Mouse (Mus musculus) intestine, embryonic 15.5 days (tissue): ENCODE results near the gene Gbe1. TPM values are rescaled to one million over a fixed set of nuclear protein-coding genes. Genes with fewer than 3 reads are reported as not detected.

Experiments used
- ATAC-seq: fragments of 200-750 bp; cut with Nextera tagmentation; 2 replicates; pipeline ENCODE4 v1.8.0; 2017; ENCODE audit warnings: moderate TSS enrichment, moderate library complexity
- H3K27ac ChIP-seq: fragments of 300-500 bp; sonication (generic); 2 replicates; pipeline ENCODE4 v1.5.1; 2015; ENCODE audit warnings: mild to moderate bottlenecking, inconsistent platforms
- H3K27me3 ChIP-seq: fragments of 300-500 bp; sonication (generic); replicated peaks from 2 replicates; pipeline ENCODE4 v1.6.1; 2015; ENCODE audit warnings: inconsistent platforms
- H3K36me3 ChIP-seq: fragments of 300-500 bp; sonication (generic); 2 replicates; pipeline ENCODE4 v1.6.1; 2015; ENCODE audit warnings: inconsistent platforms
- H3K4me1 ChIP-seq: fragments of 300-500 bp; sonication (generic); replicated peaks from 2 replicates; pipeline ENCODE4 v1.6.1; 2015; ENCODE audit warnings: inconsistent platforms
- H3K4me2 ChIP-seq: fragments of 300-500 bp; sonication (generic); replicated peaks from 2 replicates; pipeline ENCODE4 v1.6.1; 2015; ENCODE audit warnings: mild to moderate bottlenecking, inconsistent platforms
- H3K4me3 ChIP-seq: fragments of 300-500 bp; sonication (generic); replicated peaks from 2 replicates; pipeline ENCODE4 v1.5.1; 2015; ENCODE audit warnings: inconsistent platforms
- H3K9ac ChIP-seq: fragments of 300-500 bp; sonication (generic); 2 replicates; pipeline ENCODE4 v1.6.1; 2015; ENCODE audit warnings: inconsistent platforms
- H3K9me3 ChIP-seq: fragments of 300-500 bp; sonication (generic); 2 replicates; pipeline ENCODE4 v1.6.1; 2016; ENCODE audit warnings: inconsistent platforms
- WGBS: fragments of 180-500 bp; shearing (Covaris S2); methylation state at CpG from one replicate; pipeline ENCODE4 v1.1.7; 2015; 5-methylcytosine and 5-hydroxymethylcytosine counted together
- polyA plus RNA-seq: library from polyadenylated mRNA; unstranded; fragments of >200 nt; fragmentation: Nextera tagmentation; extraction: Ambion mirVana; gene quantifications from 2 replicates; pipeline ENCODE4 v1.2.1, GENCODE M21; 2015

Gbe1 gene
- polyA plus RNA-seq, 1 experiment from 2014 or later = 23.3 TPM

DNA sequence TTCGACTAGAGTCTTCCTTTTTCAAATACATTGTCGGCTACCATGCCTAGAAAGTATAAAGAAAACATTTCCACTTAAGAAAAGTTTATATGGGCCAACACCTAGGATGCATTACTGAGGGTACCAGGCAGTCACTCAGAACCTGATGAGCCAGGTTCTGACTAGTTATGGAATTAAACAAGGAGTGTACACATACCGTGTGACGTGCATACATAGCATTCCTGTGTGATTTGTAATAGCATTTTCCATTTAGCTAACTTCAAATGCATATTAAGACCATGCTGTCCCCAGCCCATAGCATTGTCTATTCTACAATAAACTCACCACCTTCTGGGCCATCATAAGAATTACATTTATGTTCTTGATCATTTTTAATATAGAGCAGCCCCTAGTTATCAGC, 210.5 kb downstream of the Gbe1 start:
- WGBS = 88% methylated on average over 4 of the region's 4 CpGs
- no peaks in the 10 kb centered on the region for H3K27me3 ChIP-seq
- no peaks in the 10 kb centered on the region for H3K36me3 ChIP-seq
- no peaks in the 10 kb centered on the region for H3K9me3 ChIP-seq
- H3K4me3 ChIP-seq = no peak overlapping the region
- no peak overlapping the region for H3K4me2 ChIP-seq
- H3K9ac ChIP-seq = no peak overlapping the region
- H3K27ac ChIP-seq = no peak overlapping the region
- H3K4me1 ChIP-seq = no peaks in the 10 kb centered on the region
- ATAC-seq = no peak

DNA sequence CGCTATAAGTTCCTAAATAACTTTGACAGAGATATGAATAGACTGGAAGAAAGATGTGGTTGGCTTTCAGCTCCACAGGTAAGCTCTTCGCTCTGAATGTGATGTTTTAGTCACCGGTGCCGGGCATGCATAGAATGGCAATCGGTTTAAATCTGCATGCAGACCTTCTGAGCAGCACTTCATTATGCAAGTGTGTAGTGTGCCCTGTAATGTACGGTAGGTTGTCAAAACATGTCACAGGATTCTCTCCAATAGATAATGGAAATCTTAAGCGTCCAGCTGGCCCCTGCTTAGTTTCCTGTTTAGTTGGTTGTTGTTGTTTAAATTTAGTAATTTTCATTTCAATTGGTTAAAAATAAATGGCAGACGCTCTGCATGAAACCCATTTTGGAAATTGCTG, 213.5 kb downstream of the Gbe1 start:
- H3K4me2 ChIP-seq = no peak overlapping the region
- no peaks in the 10 kb centered on the region for H3K4me1 ChIP-seq
- no peaks in the 10 kb centered on the region for H3K9me3 ChIP-seq
- H3K9ac ChIP-seq = no peak overlapping the region
- 90% methylated on average over 8 of the region's 8 CpGs for WGBS
- ATAC-seq = no peak
- H3K36me3 ChIP-seq = no peaks in the 10 kb centered on the region
- no peak overlapping the region for H3K4me3 ChIP-seq
- no peak overlapping the region for H3K27ac ChIP-seq
- no peaks in the 10 kb centered on the region for H3K27me3 ChIP-seq

DNA sequence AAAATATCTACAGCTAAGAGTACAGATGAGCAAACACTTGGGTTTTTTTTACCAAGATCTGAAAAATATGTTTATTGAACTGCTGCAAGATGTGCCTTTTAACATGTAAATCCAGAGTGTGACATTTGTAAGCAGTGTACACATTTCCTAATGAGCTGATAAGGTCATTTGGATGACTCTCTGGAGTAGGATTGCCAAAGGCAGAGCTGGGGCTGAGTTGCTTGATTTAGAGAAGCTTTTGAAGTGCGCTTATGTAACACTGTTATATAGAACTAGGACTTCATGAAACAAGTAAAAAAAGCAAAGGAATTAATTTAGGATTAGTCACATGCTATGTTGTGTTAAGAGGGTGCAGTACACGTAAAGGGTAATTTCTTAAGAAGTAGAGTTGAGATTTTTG, 221.5 kb downstream of the Gbe1 start:
- WGBS = 82% methylated on average over 2 of the region's 2 CpGs
- H3K27me3 ChIP-seq = no peaks in the 10 kb centered on the region

GRCm38 (mm10) chr16:70550835-70551234, 237.1 kb downstream of the Gbe1 start:
- ATAC-seq = no peak
- 61% methylated on average over 3 of the region's 3 CpGs for WGBS
- no peak overlapping the region for H3K4me2 ChIP-seq

More for the DNA sequence above, 221.5 kb downstream of the Gbe1 start:
- ATAC-seq = no peak
- no peaks in the 10 kb centered on the region for H3K36me3 ChIP-seq
- H3K9me3 ChIP-seq = no peaks in the 10 kb centered on the region
- H3K4me3 ChIP-seq = no peak overlapping the region
- no peaks in the 10 kb centered on the region for H3K4me1 ChIP-seq
- no peak overlapping the region for H3K9ac ChIP-seq
- no peak overlapping the region for H3K4me2 ChIP-seq
- no peak overlapping the region for H3K27ac ChIP-seq

DNA sequence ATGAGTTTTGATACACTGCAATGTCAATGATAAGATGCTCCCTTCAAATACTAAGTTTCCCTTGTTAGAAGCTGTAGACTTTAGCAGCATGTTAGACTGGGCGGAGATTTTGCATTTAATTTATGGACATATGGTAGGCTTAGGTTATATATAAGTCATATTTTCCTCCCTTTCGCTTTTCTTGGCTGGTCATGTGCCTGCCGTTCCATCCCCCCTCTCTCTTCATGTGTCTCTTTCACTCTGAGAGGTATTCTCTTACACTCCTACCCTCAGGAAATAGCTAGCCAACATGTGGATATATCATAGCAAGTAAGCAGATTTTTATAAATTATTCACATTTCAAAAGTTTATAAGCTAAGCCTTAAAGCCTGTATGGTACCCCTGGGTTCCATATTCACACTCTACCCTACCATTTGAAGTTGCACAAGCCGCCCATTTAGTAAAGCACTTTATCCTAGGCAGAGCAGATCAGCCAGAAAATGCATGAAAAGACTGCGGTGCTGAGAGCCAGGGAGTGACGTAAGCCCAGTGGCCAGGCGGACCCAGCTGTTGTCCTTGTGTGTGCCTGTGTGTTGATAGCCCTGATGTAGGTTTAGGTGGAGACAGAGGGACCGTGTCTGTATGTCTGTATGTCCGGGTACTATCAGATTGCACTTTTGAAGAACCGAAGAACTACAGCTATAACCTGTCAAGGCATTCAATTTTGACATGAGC, 248.0 kb downstream of the Gbe1 start:
- WGBS = 79% methylated on average over 10 of the region's 10 CpGs
- no peaks in the 10 kb centered on the region for H3K9me3 ChIP-seq

More at GRCm38 (mm10) chr16:70550835-70551234, 237.1 kb downstream of the Gbe1 start:
- Histone ChIP-seq H3K4me3 (no peak overlapping the region), H3K9ac (no peak overlapping the region), H3K4me1 (no peaks in the 10 kb centered on the region), H3K27ac (no peak overlapping the region), H3K36me3 (no peaks in the 10 kb centered on the region), H3K9me3 (no peaks in the 10 kb centered on the region), H3K27me3 (no peaks in the 10 kb centered on the region)

DNA sequence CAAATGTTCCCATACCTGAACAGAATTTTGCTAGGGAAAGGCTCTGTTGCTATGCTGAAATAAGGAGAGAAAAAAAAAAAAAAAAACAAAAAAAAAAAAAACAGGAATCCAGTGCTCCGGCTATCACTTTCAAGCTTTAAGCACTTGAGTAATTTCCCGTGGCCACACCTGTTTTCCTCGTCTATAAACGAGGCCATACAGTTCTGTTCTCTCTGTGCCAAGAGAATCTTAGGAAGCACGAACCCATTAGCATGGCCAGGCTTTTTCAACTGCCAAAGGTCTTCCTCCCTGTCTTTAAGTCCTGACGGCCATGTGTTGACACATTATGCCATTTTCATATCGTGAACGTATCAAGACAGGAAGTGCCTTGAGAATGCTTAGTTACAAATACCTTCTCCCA, 248.8 kb downstream of the Gbe1 start:
- no peak overlapping the region for H3K27ac ChIP-seq
- no peak for ATAC-seq
- no peak overlapping the region for H3K4me2 ChIP-seq
- H3K27me3 ChIP-seq = no peaks in the 10 kb centered on the region
- 80% methylated on average over 8 of the region's 8 CpGs for WGBS
- no peak overlapping the region for H3K4me3 ChIP-seq
- H3K36me3 ChIP-seq = no peaks in the 10 kb centered on the region
- H3K9me3 ChIP-seq = no peaks in the 10 kb centered on the region
- H3K9ac ChIP-seq = no peak overlapping the region
- H3K4me1 ChIP-seq = no peaks in the 10 kb centered on the region

More for the DNA sequence above, 248.0 kb downstream of the Gbe1 start:
- no peaks in the 10 kb centered on the region for H3K4me1 ChIP-seq
- H3K9ac ChIP-seq = no peak overlapping the region
- H3K36me3 ChIP-seq = no peaks in the 10 kb centered on the region
- no peaks in the 10 kb centered on the region for H3K27me3 ChIP-seq
- H3K4me3 ChIP-seq = no peak overlapping the region
- no peak overlapping the region for H3K27ac ChIP-seq
- no peak for ATAC-seq
- H3K4me2 ChIP-seq = no peak overlapping the region

- Histone ChIP-seq H3K27ac (no peak overlapping the region), H3K9me3 (no peaks in the 10 kb centered on the region), H3K9ac (no peak overlapping the region), H3K36me3 (no peaks in the 10 kb centered on the region), H3K4me2 (no peak overlapping the region), H3K4me1 (no peaks in the 10 kb centered on the region), H3K27me3 (no peaks in the 10 kb centered on the region), H3K4me3 (no peak overlapping the region)
- WGBS = 62% methylated on average over 5 of the region's 5 CpGs
- ATAC-seq = no peak
Observed at GRCm38 (mm10) chr16:70563456-70563855, 249.7 kb downstream of the Gbe1 start.

DNA sequence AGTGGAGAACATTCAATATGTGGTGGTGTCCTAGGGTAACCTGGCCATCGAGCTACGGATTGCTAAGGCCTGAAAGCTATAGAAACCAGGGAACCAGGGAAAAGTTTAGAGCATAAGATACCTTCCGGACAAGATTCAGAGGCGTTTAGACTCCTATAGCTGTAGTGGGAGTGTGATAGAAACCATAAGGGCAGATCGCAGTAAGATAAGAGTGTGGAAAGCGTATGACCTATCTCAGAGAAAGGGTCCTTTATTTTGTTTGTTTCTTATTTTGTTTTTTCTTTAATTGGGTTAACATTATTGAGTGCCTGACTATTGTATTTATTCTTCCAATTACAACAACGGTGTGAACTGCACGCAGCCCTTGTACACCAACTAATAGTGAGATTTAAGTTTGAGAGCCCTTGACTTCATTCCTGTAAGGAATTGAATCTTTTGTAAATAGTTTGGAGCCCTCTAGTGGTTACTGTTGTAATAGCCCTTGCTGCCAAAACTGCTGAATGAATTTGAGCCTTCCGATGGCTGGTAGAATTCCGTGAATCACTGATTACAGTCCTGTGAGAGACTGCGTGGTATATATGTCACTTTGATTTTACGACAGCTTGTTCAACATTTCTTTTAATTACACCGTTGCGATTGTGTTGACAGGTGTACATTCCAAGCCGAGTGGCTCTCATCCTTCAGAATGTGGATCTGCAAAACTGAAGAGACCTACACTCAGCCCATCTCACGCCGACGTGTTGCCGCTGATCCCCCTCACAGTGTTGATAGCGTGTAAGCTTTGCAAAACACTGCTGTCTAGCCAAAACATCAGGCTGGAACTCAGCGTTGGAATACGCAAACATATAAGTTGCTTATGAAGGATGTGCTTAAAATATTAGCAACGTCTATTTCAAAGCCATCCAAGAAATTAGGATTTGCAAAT, 254.9 kb downstream of the Gbe1 start:
- 56% methylated on average over 23 of the region's 23 CpGs for WGBS
- Histone ChIP-seq H3K4me2 (no peak overlapping the region), H3K4me1 (no peaks in the 10 kb centered on the region), H3K9me3 (no peaks in the 10 kb centered on the region), H3K4me3 (no peak overlapping the region), H3K36me3 (no peaks in the 10 kb centered on the region), H3K27ac (no peak overlapping the region), H3K9ac (no peak overlapping the region), H3K27me3 (no peaks in the 10 kb centered on the region)
- ATAC-seq = 0 out of 2 replicates have a peak, but pooled peaks have one; percentile 28

DNA sequence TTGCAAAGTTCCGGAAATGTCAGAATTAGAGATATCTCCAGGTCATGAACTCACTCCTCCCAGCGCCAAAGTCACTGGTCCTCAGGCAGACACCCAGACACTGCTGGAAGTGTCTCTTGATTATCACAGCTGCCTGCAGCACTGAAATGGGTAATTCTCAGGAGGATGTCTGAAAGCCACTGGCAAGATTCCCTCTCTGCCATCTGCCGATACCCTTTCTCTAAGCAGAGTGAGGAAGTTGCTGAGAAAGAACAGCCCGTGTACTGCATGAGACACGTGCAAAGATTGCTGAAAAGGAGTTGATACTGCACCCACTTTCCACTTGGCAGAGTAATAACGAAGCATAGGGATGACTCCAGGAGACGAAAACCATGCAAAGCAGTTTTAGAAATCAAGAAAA, 272.2 kb downstream of the Gbe1 start:
- no peak overlapping the region for H3K4me2 ChIP-seq
- H3K9ac ChIP-seq = no peak overlapping the region
- no peaks in the 10 kb centered on the region for H3K9me3 ChIP-seq
- ATAC-seq = no peak
- no CpG with 5 or more reads among the region's 7 CpGs for WGBS
- no peak overlapping the region for H3K4me3 ChIP-seq
- no peaks in the 10 kb centered on the region for H3K36me3 ChIP-seq
- no peaks in the 10 kb centered on the region for H3K4me1 ChIP-seq
- no peaks in the 10 kb centered on the region for H3K27me3 ChIP-seq
- no peak overlapping the region for H3K27ac ChIP-seq

DNA sequence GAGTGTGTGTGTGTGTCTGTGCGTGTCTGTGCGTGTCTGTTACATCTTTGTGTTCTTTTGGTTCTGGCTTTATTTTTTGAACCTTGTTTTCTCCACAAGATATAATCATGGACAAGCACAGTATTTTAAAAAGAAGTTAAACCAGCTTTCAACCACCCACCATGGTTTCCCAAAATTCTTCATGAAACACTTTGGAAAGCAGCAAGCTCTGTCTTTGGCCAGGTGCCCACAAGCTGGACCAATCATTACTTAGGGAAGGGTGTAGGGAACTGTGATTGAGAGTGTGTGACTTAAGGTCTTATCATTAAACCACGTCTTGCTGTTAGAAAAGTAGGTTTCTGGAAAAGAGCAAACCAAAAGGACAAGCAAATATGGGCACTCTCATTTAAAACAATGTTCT, 288.6 kb downstream of the Gbe1 start:
- Histone ChIP-seq H3K9ac (no peak overlapping the region), H3K4me3 (no peak overlapping the region), H3K27ac (no peak overlapping the region), H3K4me2 (no peak overlapping the region), H3K27me3 (no peaks in the 10 kb centered on the region), H3K9me3 (no peaks in the 10 kb centered on the region), H3K36me3 (no peaks in the 10 kb centered on the region), H3K4me1 (no peaks in the 10 kb centered on the region)
- WGBS = 85% methylated on average over 3 of the region's 3 CpGs
- no peak for ATAC-seq

DNA sequence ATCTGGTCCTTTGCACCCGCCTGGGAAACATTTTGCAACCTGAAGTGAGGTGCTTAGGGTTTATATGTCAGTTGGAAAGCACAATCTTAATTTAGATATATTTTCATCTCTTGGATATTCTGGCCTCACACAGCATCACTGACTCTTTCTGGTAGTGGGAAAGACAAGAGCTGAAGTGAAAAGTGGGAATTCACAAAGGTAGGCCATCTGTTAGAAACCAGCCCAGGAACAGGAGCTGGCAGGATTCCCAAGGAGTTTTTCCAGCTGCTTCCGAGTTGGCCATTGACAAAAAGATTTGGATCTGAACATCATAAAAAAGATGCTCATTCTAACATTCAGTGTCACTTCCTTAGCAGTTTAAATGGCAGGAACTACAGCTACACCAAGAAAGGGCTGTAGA, 294.6 kb downstream of the Gbe1 start:
- ATAC-seq = no peak
- 77% methylated on average over 2 of the region's 2 CpGs for WGBS
- H3K36me3 ChIP-seq = no peaks in the 10 kb centered on the region
- no peak overlapping the region for H3K27ac ChIP-seq
- H3K4me1 ChIP-seq = no peaks in the 10 kb centered on the region
- H3K9ac ChIP-seq = no peak overlapping the region
- H3K4me3 ChIP-seq = no peak overlapping the region
- no peaks in the 10 kb centered on the region for H3K27me3 ChIP-seq
- H3K9me3 ChIP-seq = no peaks in the 10 kb centered on the region
- no peak overlapping the region for H3K4me2 ChIP-seq

DNA sequence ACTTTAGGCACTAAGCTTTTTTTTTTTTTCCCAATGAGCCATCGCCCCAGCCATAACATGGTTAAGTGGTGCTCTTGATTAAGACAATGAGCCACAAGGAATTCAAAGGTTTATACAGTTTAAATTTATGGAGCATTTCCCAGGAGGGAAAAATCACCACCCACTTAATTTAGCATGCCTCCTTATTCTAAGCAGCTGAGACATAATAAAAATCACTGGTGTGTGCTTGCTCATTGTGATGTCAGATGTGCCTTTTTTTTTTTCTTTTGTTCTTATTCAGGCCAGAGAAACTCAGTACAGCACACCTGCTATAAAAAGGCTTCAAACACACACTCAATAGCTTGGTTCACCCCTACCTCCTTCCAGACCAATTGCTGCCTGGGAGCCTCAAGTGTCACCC, 303.9 kb downstream of the Gbe1 start:
- WGBS = 90% methylated on average over 1 of the region's 1 CpGs
- H3K4me2 ChIP-seq = no peak overlapping the region

More for the DNA sequence above, 303.9 kb downstream of the Gbe1 start:
- H3K27ac ChIP-seq = no peak overlapping the region
- ATAC-seq = no peak
- no peak overlapping the region for H3K4me3 ChIP-seq
- no peaks in the 10 kb centered on the region for H3K36me3 ChIP-seq
- no peak overlapping the region for H3K9ac ChIP-seq
- no peaks in the 10 kb centered on the region for H3K27me3 ChIP-seq
- no peaks in the 10 kb centered on the region for H3K9me3 ChIP-seq
- no peaks in the 10 kb centered on the region for H3K4me1 ChIP-seq
